Mouse (Mus musculus): Measurements from ENCODE around the gene Eif2a. TPM values are rescaled to one million over a fixed set of nuclear protein-coding genes. Genes with fewer than 3 reads are reported as not detected.

Gene Eif2a
- total RNA-seq, 1 experiment = 88.9 TPM

DNA sequence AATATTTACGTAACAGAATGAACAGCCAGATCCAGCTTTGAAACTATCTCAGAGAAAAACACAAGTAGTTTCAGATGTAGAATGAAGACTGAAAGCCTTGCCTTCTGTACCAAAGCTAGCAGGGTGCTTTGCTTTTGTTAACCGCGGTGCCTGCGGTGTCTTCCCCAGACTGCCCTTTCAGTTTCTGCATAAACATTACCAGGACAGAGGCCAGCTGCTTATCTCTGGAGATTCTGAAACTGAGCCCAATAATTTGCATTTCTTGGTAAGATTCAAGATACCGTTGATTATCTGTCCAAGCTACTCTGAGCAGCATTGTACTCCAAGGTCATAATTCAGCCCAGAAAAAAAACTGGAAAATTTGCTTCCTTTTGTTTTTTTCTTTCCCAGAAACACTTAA lies 68.0 kb downstream of the Eif2a start:
- H3K9me3 ChIP-seq (ENCODE audit: control insufficient read depth, insufficient read depth, low read depth, low read length) = no peaks in the 10 kb centered on the region
- no peak for DNase-seq (ENCODE audit: low read depth, low spot score)
- H3K27ac ChIP-seq (ENCODE audit: insufficient read depth, low read depth, low read length, poor library complexity, severe bottlenecking) = no peak overlapping the region
- H3K36me3 ChIP-seq (ENCODE audit: control insufficient read depth, insufficient read depth, low read length, poor library complexity, severe bottlenecking) = peaks cover 5% of the 10 kb centered on the region
- no peak overlapping the region for H3K4me3 ChIP-seq (ENCODE audit: insufficient read depth in 1 of 2, low read depth in 1 of 2, low read length in 2 of 2, poor library complexity in 1 of 2, severe bottlenecking in 1 of 2)
- H3K4me1 ChIP-seq (ENCODE audit: control insufficient read depth in 2 of 2, insufficient read depth in 2 of 2, low read length in 2 of 2, poor library complexity in 1 of 2) = peaks cover 0 to 4% of the 10 kb centered on the region in 2 experiments; a peak in 1 of 4 replicates
- no peak overlapping the region for H3K9ac ChIP-seq (ENCODE audit: insufficient read depth, low read depth, low read length, poor library complexity, severe bottlenecking)
- in situ Hi-C loops (cut with MboI; ENCODE audit: low sequenced_read_pairs in 2 of 2, unreplicated experiment in 2 of 2) = no loop called here
- no peak for TF ChIP-seq CHD2 (IDR thresholded peaks at IDR 0.05; ENCODE audit: low read depth, low read length)
- no peak for TF ChIP-seq ZNF384 (IDR thresholded peaks at IDR 0.05; ENCODE audit: low read depth, low read length)
- TF ChIP-seq HCFC1 (IDR thresholded peaks at IDR 0.05; ENCODE audit: borderline replicate concordance, insufficient read depth, low read length) = no peak
- no peak for TF ChIP-seq MAFK (IDR thresholded peaks at IDR 0.05; ENCODE audit: insufficient read depth, low read depth, low read length)
- no peak for TF ChIP-seq ZC3H11A (IDR thresholded peaks at IDR 0.05; ENCODE audit: borderline replicate concordance, low read depth, low read length)

Other genes starting within 250 kb of the Eif2a start
- gene Tsc22d2, start 111.1 kb upstream of the Eif2a start, total RNA-seq (2012; rRNA removed) = 18.4 and 20.9 TPM in 2 replicates
- 22.4 and 41.8 TPM in 2 replicates for gene Serp1, start 71 bp downstream of the Eif2a start, total RNA-seq (2012; rRNA removed)
- 156 and 184 TPM in 2 replicates for gene Selenot, start 50.8 kb downstream of the Eif2a start, total RNA-seq (2012; rRNA removed)
- gene Erich6, start 111.4 kb downstream of the Eif2a start, total RNA-seq (2012; rRNA removed) = not detected in 2 replicates
- 4.3 and 5.8 TPM in 2 replicates for gene Siah2, start 166.6 kb downstream of the Eif2a start, total RNA-seq (2012; rRNA removed)